Mouse (Mus musculus): ENCODE measurements around the gene Akap2. TPM values are rescaled to one million over a fixed set of nuclear protein-coding genes. Genes with fewer than 3 reads are reported as not detected.

Akap2 gene
- polyA plus RNA-seq, 1 experiment from 2014 or later = 9.6 TPM

DNA sequence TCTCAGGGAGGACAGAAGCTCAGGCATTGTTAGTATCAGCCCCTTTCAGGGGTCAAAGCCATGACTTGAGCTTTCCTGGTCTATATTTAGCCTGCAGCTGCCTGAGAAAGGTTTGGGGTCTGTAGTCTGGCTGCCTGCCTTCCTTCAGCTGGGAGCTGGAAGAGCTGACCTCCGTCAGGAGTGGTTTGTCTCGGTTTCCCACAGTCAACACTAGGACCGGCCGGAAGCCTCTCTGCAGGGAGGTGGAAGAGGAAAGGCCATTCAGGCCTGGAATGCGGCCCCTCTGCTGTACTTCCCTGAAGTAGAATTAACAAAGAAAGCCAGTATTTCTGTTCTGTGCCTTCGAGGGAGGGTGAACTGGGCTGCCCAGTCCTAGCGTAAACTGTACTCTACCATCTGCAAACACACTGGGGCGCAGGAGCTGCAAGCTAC lies 129.6 kb downstream of the Akap2 start:
- no peaks in the 10 kb centered on the region for H3K36me3 ChIP-seq (ENCODE audit: control insufficient read depth, insufficient read depth)
- WGBS = 49% methylated on average over 8 of the region's 8 CpGs
- H3K9me3 ChIP-seq (ENCODE audit: control insufficient read depth) = no peaks in the 10 kb centered on the region
- no peak overlapping the region for H3K27ac ChIP-seq (ENCODE audit: low read depth, low read length)
- no peak for ATAC-seq
- peak overlapping the region; percentile 61 for H3K4me2 ChIP-seq (replicated peaks; ENCODE audit: low read depth)
- H3K9ac ChIP-seq (ENCODE audit: low read depth, low read length) = no peak overlapping the region
- H3K4me3 ChIP-seq (ENCODE audit: low read depth, low read length) = peak overlapping the region; percentile 30; the same call in 1 of the 2 replicates
- TF ChIP-seq CTCF (IDR thresholded peaks at IDR 0.05; ENCODE audit: low read depth) = peak; percentile 19; the same call in 1 of the 2 replicates
- no peaks in the 10 kb centered on the region for H3K27me3 ChIP-seq (replicated peaks; ENCODE audit: control insufficient read depth, insufficient read depth, low read length)
- peaks cover 3% of the 10 kb centered on the region; the same call in 1 of the 2 replicates for H3K4me1 ChIP-seq (replicated peaks; ENCODE audit: control insufficient read depth, insufficient read depth, low read length)

DNA sequence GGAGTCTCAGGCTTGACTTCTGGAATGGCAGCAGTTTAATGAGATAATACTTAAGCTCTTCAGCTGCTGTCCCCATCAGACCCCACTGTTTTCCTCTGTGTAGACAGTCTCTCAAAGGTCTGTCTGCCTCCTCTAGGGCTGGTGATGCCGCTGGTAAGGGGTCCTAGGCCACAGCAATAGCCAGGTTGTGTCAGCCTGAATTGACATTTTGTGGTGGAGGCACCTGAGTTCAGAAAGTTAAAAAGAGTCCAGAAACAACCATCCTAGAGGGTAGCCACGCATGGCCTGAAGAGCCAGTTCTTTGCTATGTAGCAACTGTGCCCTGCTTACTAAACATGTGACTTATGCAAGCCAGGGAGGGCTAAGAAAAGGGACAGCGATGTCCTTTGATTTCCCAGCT lies 130.2 kb downstream of the Akap2 start:
- Histone ChIP-seq H3K4me3 (ENCODE audit: low read depth, low read length) (no peak overlapping the region), H3K27ac (ENCODE audit: low read depth, low read length) (no peak overlapping the region; the same call in 1 of the 2 replicates), H3K9ac (ENCODE audit: low read depth, low read length) (no peak overlapping the region)

DNA sequence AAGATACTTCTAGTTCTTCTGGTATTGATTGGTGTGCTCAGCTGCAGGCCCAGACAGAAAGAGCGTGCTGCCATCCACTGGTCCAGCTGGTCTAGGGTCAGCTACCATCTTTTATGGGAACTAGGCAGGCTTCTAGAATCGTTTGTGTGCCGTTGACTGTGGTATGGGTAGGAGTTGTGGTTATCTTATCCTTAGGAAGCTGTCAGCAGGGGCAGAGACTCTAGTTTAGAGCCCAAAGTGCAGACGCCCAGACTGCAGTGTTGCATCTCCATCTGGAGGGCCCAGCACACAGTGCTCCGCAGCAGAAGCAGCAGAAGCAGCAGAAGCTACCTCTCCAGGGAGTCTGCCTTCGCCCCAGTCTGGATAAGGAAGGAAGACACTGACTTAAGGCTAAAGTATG lies 132.0 kb downstream of the Akap2 start:
- no peak for ATAC-seq
- no peaks in the 10 kb centered on the region for H3K9me3 ChIP-seq (ENCODE audit: control insufficient read depth)
- TF ChIP-seq CTCF (IDR thresholded peaks at IDR 0.05; ENCODE audit: low read depth) = no peak
- no peak overlapping the region for H3K4me3 ChIP-seq (ENCODE audit: low read depth, low read length)
- H3K27me3 ChIP-seq (replicated peaks; ENCODE audit: control insufficient read depth, insufficient read depth, low read length) = no peaks in the 10 kb centered on the region
- H3K9ac ChIP-seq (ENCODE audit: low read depth, low read length) = no peak overlapping the region
- peaks cover 2% of the 10 kb centered on the region for H3K36me3 ChIP-seq (ENCODE audit: control insufficient read depth, insufficient read depth)
- no peak overlapping the region for H3K4me2 ChIP-seq (replicated peaks; ENCODE audit: low read depth)
- H3K4me1 ChIP-seq (replicated peaks; ENCODE audit: control insufficient read depth, insufficient read depth, low read length) = peaks cover 3% of the 10 kb centered on the region; the same call in 1 of the 2 replicates
- WGBS = 70% methylated on average over 6 of the region's 6 CpGs
- H3K27ac ChIP-seq (ENCODE audit: low read depth, low read length) = no peak overlapping the region

More for the DNA sequence above, 130.2 kb downstream of the Akap2 start:
- no peak for TF ChIP-seq CTCF (IDR thresholded peaks at IDR 0.05; ENCODE audit: low read depth)
- Histone ChIP-seq H3K4me2 (replicated peaks; ENCODE audit: low read depth) (peak overlapping the region; percentile 61; the same call in 1 of the 2 replicates), H3K27me3 (replicated peaks; ENCODE audit: control insufficient read depth, insufficient read depth, low read length) (no peaks in the 10 kb centered on the region), H3K9me3 (ENCODE audit: control insufficient read depth) (no peaks in the 10 kb centered on the region), H3K36me3 (ENCODE audit: control insufficient read depth, insufficient read depth) (no peaks in the 10 kb centered on the region), H3K4me1 (replicated peaks; ENCODE audit: control insufficient read depth, insufficient read depth, low read length) (peaks cover 3% of the 10 kb centered on the region; the same call in 1 of the 2 replicates)
- WGBS = 85% methylated on average over 3 of the region's 3 CpGs
- ATAC-seq = no peak

DNA sequence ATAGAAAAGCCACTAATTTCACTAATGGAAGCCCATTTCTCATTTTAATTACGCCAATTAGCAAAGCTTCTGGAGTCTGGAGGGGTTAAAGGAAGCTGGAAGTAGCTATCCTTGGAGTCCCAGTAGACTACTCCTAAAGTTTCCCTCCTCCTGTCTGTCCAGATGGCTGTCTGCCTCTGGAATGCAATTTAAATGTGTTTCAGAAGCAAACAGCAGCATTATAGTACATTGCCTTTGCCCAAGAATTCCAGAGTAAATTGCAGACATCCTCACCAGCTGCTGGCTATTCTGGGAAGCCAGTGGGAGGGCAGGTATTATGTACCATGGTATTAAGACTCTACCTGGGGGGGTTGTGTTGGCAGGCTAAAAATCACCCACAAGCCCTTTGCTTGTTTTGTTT lies 134.3 kb downstream of the Akap2 start:
- H3K4me2 ChIP-seq (replicated peaks; ENCODE audit: low read depth) = no peak overlapping the region
- 74% methylated on average over 1 of the region's 1 CpGs for WGBS
- no peaks in the 10 kb centered on the region for H3K27me3 ChIP-seq (replicated peaks; ENCODE audit: control insufficient read depth, insufficient read depth, low read length)
- peaks cover 23% of the 10 kb centered on the region for H3K36me3 ChIP-seq (ENCODE audit: control insufficient read depth, insufficient read depth)
- no peak overlapping the region for H3K9ac ChIP-seq (ENCODE audit: low read depth, low read length)
- H3K27ac ChIP-seq (ENCODE audit: low read depth, low read length) = no peak overlapping the region
- no peaks in the 10 kb centered on the region for H3K4me1 ChIP-seq (replicated peaks; ENCODE audit: control insufficient read depth, insufficient read depth, low read length)
- no peaks in the 10 kb centered on the region for H3K9me3 ChIP-seq (ENCODE audit: control insufficient read depth)
- ATAC-seq = no peak
- no peak for TF ChIP-seq CTCF (IDR thresholded peaks at IDR 0.05; ENCODE audit: low read depth)
- H3K4me3 ChIP-seq (ENCODE audit: low read depth, low read length) = no peak overlapping the region

DNA sequence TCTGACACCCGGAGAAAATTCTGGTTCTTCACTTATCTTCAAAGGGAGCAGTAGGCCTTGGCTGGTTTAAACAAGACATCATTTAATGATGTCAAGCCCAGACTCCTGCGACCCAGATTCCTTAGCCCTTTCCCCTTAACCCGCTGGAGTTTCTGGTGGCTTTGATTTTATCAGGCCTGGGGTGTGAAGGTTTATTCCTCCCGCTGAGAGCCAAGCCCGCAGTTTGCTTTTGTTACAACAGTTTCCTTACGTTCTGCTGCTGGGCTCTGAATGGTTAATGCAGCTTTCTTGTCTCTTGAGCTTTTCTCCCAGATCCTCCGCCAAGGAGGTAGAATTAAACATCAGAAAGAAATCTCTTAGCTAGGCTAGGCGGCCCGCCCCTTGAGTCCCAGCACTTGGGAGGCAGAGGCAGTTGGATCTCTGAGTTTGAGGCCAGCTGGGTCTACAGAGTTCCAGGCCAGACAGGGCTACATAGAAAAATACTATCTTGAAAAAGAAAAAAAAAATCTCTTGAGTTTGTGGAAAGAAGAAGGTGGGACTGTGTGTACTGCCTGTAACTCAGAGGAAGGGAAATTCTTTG lies 135.1 kb downstream of the Akap2 start:
- H3K4me2 ChIP-seq (replicated peaks; ENCODE audit: low read depth) = no peak overlapping the region
- ATAC-seq = no peak
- TF ChIP-seq CTCF (IDR thresholded peaks at IDR 0.05; ENCODE audit: low read depth) = no peak
- no peak overlapping the region for H3K27ac ChIP-seq (ENCODE audit: low read depth, low read length)
- H3K4me3 ChIP-seq (ENCODE audit: low read depth, low read length) = no peak overlapping the region
- H3K4me1 ChIP-seq (replicated peaks; ENCODE audit: control insufficient read depth, insufficient read depth, low read length) = no peaks in the 10 kb centered on the region
- H3K9me3 ChIP-seq (ENCODE audit: control insufficient read depth) = no peaks in the 10 kb centered on the region
- WGBS = 47% methylated on average over 9 of the region's 9 CpGs
- H3K36me3 ChIP-seq (ENCODE audit: control insufficient read depth, insufficient read depth) = peaks cover 31% of the 10 kb centered on the region
- H3K9ac ChIP-seq (ENCODE audit: low read depth, low read length) = no peak overlapping the region
- H3K27me3 ChIP-seq (replicated peaks; ENCODE audit: control insufficient read depth, insufficient read depth, low read length) = no peaks in the 10 kb centered on the region

DNA sequence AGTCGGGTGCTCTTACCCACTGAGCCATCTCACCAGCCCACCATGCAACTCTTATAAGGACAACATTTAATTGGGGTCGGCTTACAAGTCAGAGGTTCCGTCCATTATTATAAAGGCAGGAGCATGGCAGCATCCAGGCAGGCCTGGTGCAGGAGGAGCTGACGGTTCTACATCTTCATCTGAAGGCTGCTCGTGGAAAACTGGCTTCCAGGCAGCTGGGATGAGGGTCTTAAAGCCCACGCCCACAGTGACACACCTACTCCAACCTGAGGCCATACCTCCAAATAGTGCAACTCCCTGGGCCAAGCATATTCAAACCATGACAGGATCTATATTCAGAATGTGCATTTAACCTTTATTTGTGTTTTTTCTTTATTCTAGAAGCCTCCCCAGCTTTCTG lies 136.7 kb downstream of the Akap2 start:
- H3K9me3 ChIP-seq (ENCODE audit: control insufficient read depth) = no peaks in the 10 kb centered on the region
- no peak for TF ChIP-seq CTCF (IDR thresholded peaks at IDR 0.05; ENCODE audit: low read depth)
- ATAC-seq = no peak
- H3K36me3 ChIP-seq (ENCODE audit: control insufficient read depth, insufficient read depth) = peaks cover 37% of the 10 kb centered on the region
- H3K27ac ChIP-seq (ENCODE audit: low read depth, low read length) = no peak overlapping the region
- no peaks in the 10 kb centered on the region for H3K4me1 ChIP-seq (replicated peaks; ENCODE audit: control insufficient read depth, insufficient read depth, low read length)
- H3K9ac ChIP-seq (ENCODE audit: low read depth, low read length) = no peak overlapping the region
- 84% methylated on average over 6 of the region's 6 CpGs for WGBS
- no peak overlapping the region for H3K4me3 ChIP-seq (ENCODE audit: low read depth, low read length)
- H3K27me3 ChIP-seq (replicated peaks; ENCODE audit: control insufficient read depth, insufficient read depth, low read length) = no peaks in the 10 kb centered on the region
- no peak overlapping the region for H3K4me2 ChIP-seq (replicated peaks; ENCODE audit: low read depth)
